Mouse (Mus musculus) brain, embryonic 18.5 days (tissue): ENCODE measurements around the gene Wdr31.

Experiments
- DNase-seq: peaks from one replicate; pipeline ENCODE4 v3.0.0-alpha.2; 2012; ENCODE audit warnings: low read depth, low spot score

Wdr31 gene

GRCm38 (mm10) chr4:62470598-62471051 lies at the start of gene Wdr31:
Gene Wdr31, minus strand, starts transcription at chr4:62470896.
- peak; percentile 62 for DNase-seq

- peak; percentile 50 for DNase-seq
Observed at GRCm38 (mm10) chr4:62519849-62520233, 49.1 kb upstream of the Wdr31 start, which contains the start of gene Alad. Gene Alad, minus strand, starts transcription at chr4:62519918.

GRCm38 (mm10) chr4:62519122-62519848 lies 48.6 kb upstream of the Wdr31 start:
- no peak for DNase-seq

- no peak for DNase-seq
Observed at GRCm38 (mm10) chr4:62518416-62519121, 47.9 kb upstream of the Wdr31 start.

- no peak for DNase-seq
Observed at GRCm38 (mm10) chr4:62517538-62518415, 47.1 kb upstream of the Wdr31 start.

- DNase-seq: no peak
Observed at GRCm38 (mm10) chr4:62517046-62517445, 46.4 kb upstream of the Wdr31 start.

- no peak for DNase-seq
Observed at GRCm38 (mm10) chr4:62516579-62516978, 45.9 kb upstream of the Wdr31 start.

- DNase-seq: no peak
Observed at GRCm38 (mm10) chr4:62516079-62516478, 45.4 kb upstream of the Wdr31 start.

- no peak for DNase-seq
Observed at GRCm38 (mm10) chr4:62515490-62515889, 44.8 kb upstream of the Wdr31 start.

- DNase-seq: no peak
Observed at GRCm38 (mm10) chr4:62514995-62515394, 44.3 kb upstream of the Wdr31 start.

- DNase-seq: no peak
Observed at GRCm38 (mm10) chr4:62513998-62514506, 43.4 kb upstream of the Wdr31 start.

GRCm38 (mm10) chr4:62509946-62510345 lies 39.2 kb upstream of the Wdr31 start:
- no peak for DNase-seq

GRCm38 (mm10) chr4:62508839-62509238 lies 38.1 kb upstream of the Wdr31 start:
- DNase-seq: no peak

GRCm38 (mm10) chr4:62506798-62507197 lies 36.1 kb upstream of the Wdr31 start:
- DNase-seq: no peak

GRCm38 (mm10) chr4:62505991-62506390 lies 35.3 kb upstream of the Wdr31 start:
- no peak for DNase-seq

GRCm38 (mm10) chr4:62503374-62503970 lies 32.8 kb upstream of the Wdr31 start, which contains the start of gene Hdhd3:
Gene Hdhd3, minus strand, starts transcription at chr4:62503467.
- no peak for DNase-seq

- DNase-seq: no peak
Observed at GRCm38 (mm10) chr4:62502969-62503368, 32.3 kb upstream of the Wdr31 start.

- DNase-seq: peak; percentile 70
Observed at GRCm38 (mm10) chr4:62501964-62502732, 31.5 kb upstream of the Wdr31 start.

GRCm38 (mm10) chr4:62501534-62501933 lies 30.8 kb upstream of the Wdr31 start:
- no peak for DNase-seq

GRCm38 (mm10) chr4:62500799-62501198 lies 30.1 kb upstream of the Wdr31 start:
- DNase-seq: no peak
